Mouse (Mus musculus): Measurements from ENCODE around the gene Inpp4b.

GRCm38 (mm10) chr8:81865664-81866063, 523.3 kb downstream of the Inpp4b start:
- TF ChIP-seq CTCF (IDR thresholded peaks at IDR 0.05; ENCODE audit: low read depth), result no peak
- TF ChIP-seq EP300 (optimal IDR thresholded peaks at IDR 0.05), result no peak

Data from stomach, postnatal 0 days (tissue).